Mouse (Mus musculus) c-Kit-positive CD71-negative TER-119-negative erythroid progenitor cells, embryonic 14.5 days (primary cell): ENCODE results near the gene Cdipt.

Source experiments
- DNase-seq: peaks from one replicate; pipeline ENCODE4 v3.0.0-alpha.2; 2013; ENCODE audit warnings: low read depth

The Cdipt gene

GRCm38 (mm10) chr7:127024755-127025555 lies 49.2 kb downstream of the Cdipt start:
- DNase-seq: peak; percentile 58

DNA sequence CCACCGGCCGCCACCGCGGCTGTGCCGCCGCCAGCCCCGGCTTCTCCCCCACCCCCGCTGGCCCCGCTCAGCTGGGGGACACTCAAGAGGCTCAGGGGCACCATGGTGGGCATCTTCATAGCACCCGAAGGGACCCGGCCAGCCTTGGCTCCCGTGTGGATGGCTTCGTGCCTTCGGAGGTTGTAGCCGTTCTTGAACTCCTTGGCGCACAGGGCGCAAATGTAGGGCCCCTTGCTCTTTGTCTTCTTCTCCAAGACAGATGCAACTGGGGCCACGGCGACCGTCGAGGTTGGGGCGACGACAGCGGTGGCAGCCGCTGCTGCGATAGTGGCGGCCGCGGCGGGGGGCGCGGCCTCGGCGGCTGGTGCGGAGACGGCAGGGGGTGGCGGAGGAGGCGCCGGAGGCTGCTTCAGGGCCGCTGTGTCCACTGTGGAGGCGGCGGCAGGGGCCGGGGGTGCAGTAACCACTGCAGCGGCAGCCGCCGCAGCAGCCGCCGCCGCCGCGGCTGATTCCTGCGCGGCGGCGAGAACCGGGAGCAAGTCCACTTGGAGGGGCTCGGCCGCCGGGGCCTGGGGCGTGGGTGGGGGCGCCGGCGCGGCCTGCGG lies 49.9 kb downstream of the Cdipt start:
- DNase-seq: no peak

DNA sequence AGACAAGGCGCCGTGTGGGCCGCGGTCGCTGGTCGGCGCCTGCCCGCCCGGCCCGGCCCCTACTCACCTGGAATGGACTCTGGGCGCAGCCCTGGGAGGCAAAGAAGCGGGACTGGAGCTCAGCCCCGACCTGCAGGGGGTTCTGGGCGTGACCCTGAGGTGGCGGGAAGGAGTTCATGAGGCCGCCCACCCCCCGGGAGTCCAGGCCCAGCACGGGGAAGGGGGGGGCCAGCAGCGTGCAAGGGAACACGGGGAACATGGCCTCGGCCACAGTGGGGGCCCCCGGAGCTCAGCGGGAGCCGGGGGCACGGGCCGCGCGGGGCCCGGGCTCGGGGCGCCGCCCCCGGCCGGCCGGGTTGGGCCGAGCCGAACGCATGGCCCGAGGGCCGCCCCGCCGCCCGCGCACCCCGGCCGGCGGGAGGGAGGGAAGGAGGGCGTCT lies 50.5 kb downstream of the Cdipt start:
- DNase-seq: no peak

GRCm38 (mm10) chr7:127026616-127026983 lies 50.9 kb downstream of the Cdipt start:
- DNase-seq: no peak

- DNase-seq: peak; percentile 99
These were observed 51.4 kb downstream of the Cdipt start, which contains the start of gene Maz for GRCm38 (mm10) chr7:127026984-127027726. Gene Maz, minus strand, starts transcription at chr7:127027037.

- DNase-seq: no peak
These were observed 52.2 kb downstream of the Cdipt start for GRCm38 (mm10) chr7:127027885-127028284.
